Mouse (Mus musculus) Patski (cell line): ENCODE data around the gene Elp1. TPM values are rescaled to one million over a fixed set of nuclear protein-coding genes. Genes with fewer than 3 reads are reported as not detected.

Experiments
- ATAC-seq: fragments of 100-300 bp; one replicate; pipeline ENCODE4 v1.8.0; 2021
- CTCF ChIA-PET: fragments of 350-600 bp; sonication (Branson Sonifier 250); formaldehyde crosslinking; loops from one replicate; lab custom pipeline; 2022; ENCODE audit warnings: inconsistent platforms; lab: Charles Lee
- POLR2A ChIA-PET: fragments of 350-600 bp; sonication (Branson Sonifier 250); formaldehyde crosslinking; loops from one replicate; lab custom pipeline; 2022; ENCODE audit warnings: antibody characterized with exemption, inconsistent platforms; lab: Charles Lee
- DNase-seq: peaks from one replicate; pipeline ENCODE4 v3.0.0-alpha.2; 2011; ENCODE audit warnings: low read depth, low spot score
- H3K27me3 ChIP-seq: fragments of 371-371 bp; one replicate; pipeline ENCODE4 v1.5.1; 2021
- CTCF ChIP-seq: fragments of 100-300 bp; IDR thresholded peaks from one replicate; pipeline ENCODE4 v1.5.1; 2021
- in situ Hi-C: fragments of 300-500 bp; cut with MboI; formaldehyde crosslinking; loops from 3 replicates; pipeline ENCODE4 v1.11.1; 2018; ENCODE audit warnings: low pct_unique_long_range_greater_than_20kb, mixed read lengths
- polyA plus RNA-seq: library from polyadenylated mRNA; unstranded; gene quantifications from one replicate; pipeline ENCODE4 v1.2.3, GENCODE M21; 2021

Gene Elp1
- polyA plus RNA-seq, 1 experiment from 2014 or later = 21.0 TPM

GRCm38 (mm10) chr4:56717932-56718331, 84.2 kb downstream of the Elp1 start:
- ChIA-PET CTCF (no interaction called here), POLR2A (interaction anchor here (0.6 kb wide), 1 partner anchor 1302 kb away, joined by 3 read pairs; no protein-coding TSS in a partner anchor)
- DNase-seq (no peak), ATAC-seq (no peak)
- H3K27me3 ChIP-seq = no peaks in the 10 kb centered on the region
- TF ChIP-seq CTCF = no peak
- in situ Hi-C loops = no loop called here

- DNase-seq = no peak
- CTCF ChIA-PET = no interaction called here
- no peak for ATAC-seq
- POLR2A ChIA-PET = no interaction called here
- H3K27me3 ChIP-seq = no peaks in the 10 kb centered on the region
- TF ChIP-seq CTCF = no peak
- in situ Hi-C loops = no loop called here
These were observed 85.3 kb downstream of the Elp1 start for GRCm38 (mm10) chr4:56716801-56717200.

- no peak for DNase-seq
- CTCF ChIA-PET = no interaction called here
- TF ChIP-seq CTCF = no peak
- no peaks in the 10 kb centered on the region for H3K27me3 ChIP-seq
- in situ Hi-C loops = no loop called here
- no peak for ATAC-seq
- POLR2A ChIA-PET = no interaction called here
These were observed 89.0 kb downstream of the Elp1 start for GRCm38 (mm10) chr4:56713155-56713554.

- H3K27me3 ChIP-seq = no peaks in the 10 kb centered on the region
- ChIA-PET POLR2A (no interaction called here), CTCF (no interaction called here)
- in situ Hi-C loops = no loop called here
- DNase-seq (no peak), ATAC-seq (no peak)
- TF ChIP-seq CTCF = no peak
These were observed 99.9 kb downstream of the Elp1 start for GRCm38 (mm10) chr4:56702234-56702633.

Other genes with a start within 250 kb of the Elp1 start
- 0.05 TPM for gene Gm26657, start 62.3 kb downstream of the Elp1 start, polyA plus RNA-seq
- not detected for gene Actl7b, start 60.9 kb downstream of the Elp1 start, polyA plus RNA-seq
- gene Actl7a, start 58.9 kb downstream of the Elp1 start, polyA plus RNA-seq = not detected
- 15.1 TPM for gene Fam206a, start within 50 bp of the Elp1 start, polyA plus RNA-seq
- 33.7 TPM for gene Ctnnal1, start 62.9 kb upstream of the Elp1 start, polyA plus RNA-seq
- gene Tmem245, start 145.1 kb upstream of the Elp1 start, polyA plus RNA-seq = 19.1 TPM
- gene Frrs1l, start 188.1 kb upstream of the Elp1 start, polyA plus RNA-seq = not detected